In the genomic region with DNA sequence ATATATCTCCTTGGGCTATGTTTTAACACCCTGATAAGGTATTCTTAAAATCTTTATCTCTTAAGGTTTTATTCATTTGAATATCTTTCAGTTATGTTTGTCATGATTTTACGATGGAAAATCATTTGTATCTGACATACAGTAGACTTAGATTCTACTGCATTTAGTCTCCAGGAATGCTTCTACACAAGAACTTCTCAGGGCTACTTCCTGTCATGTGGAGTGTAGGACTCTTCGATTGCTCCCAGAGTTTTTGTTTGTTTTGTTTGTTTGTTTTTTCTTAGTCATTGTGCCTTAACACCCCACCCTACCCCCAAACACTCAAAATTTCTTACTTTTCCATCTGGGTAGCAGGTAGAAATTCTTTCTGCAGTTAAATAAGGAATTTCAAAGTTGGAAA, we compare ENCODE assay signal across 9 mouse cellular contexts. TPM values are rescaled to one million over a fixed set of nuclear protein-coding genes. Genes with fewer than 3 reads are reported as not detected.
DNase-seq lines count a peak whose midpoint lies in the region; ATAC-seq and TF ChIP-seq lines count a peak whose summit lies in the region.
"Had no signal": no experiment of that assay in that cellular context is flagged by ENCODE, and none has a peak within 500 bp of the region (broad histone marks: within the 10 kb centered on the region; RNA-seq: fewer than 3 reads in every experiment).

No protein-coding gene starts in this region.

- no peak for DNase-seq in heart, adult 18-20 months
- no peak for DNase-seq in G1E (ENCODE audit: low spot score)
- no peak for DNase-seq in hindbrain, embryonic 14.5 days (ENCODE audit: low spot score)
- DNase-seq in left cerebral cortex, postnatal 25 days (ENCODE audit: low spot score in 2 of 2) = no peak
- no peak for DNase-seq in layer of hippocampus, postnatal 14 days (ENCODE audit: low spot score in 2 of 2)
- DNase-seq in urinary bladder, postnatal 36 days (ENCODE audit: low spot score in 2 of 2) = no peak

- no peak for TF ChIP-seq CTCF in G1E (IDR thresholded peaks at IDR 0.05; ENCODE audit: low read depth, low read length)

- H3K4me3 ChIP-seq in heart, embryonic 14.5 days (ENCODE audit: control insufficient read depth in 1 of 2, insufficient read depth in 1 of 2, low read depth in 1 of 2, low read length in 2 of 2) = peak overlapping the region in 1 of 2 experiments; percentile 98; a peak in 2 of 4 replicates
- H3K4me3 ChIP-seq in G1E (ENCODE audit: low read depth, low read length) = peak overlapping the region; percentile 97
- peak overlapping the region; percentile 85; the same call in 1 of the 2 replicates for H3K4me3 ChIP-seq in hindbrain, embryonic 14.5 days (replicated peaks; ENCODE audit: low read length)
- H3K4me3 ChIP-seq in midbrain, embryonic 12.5 days = 0 out of 2 replicates have a peak overlapping the region, but pooled peaks have one; percentile 79

- 32% methylated on average over 2 of the region's 2 CpGs for WGBS in heart, embryonic 14.5 days
- WGBS in hindbrain, embryonic 14.5 days = 50% methylated on average over 2 of the region's 2 CpGs
- WGBS in midbrain, embryonic 12.5 days = 59% methylated on average over 2 of the region's 2 CpGs

- peak overlapping the region; percentile 76 for H3K9ac ChIP-seq in heart, embryonic 14.5 days (ENCODE audit: low read length)
- no peak overlapping the region for H3K9ac ChIP-seq in hindbrain, embryonic 14.5 days
- no peak overlapping the region for H3K9ac ChIP-seq in midbrain, embryonic 12.5 days (replicated peaks)

- no peaks in the 10 kb centered on the region for H3K27me3 ChIP-seq in heart, embryonic 14.5 days (ENCODE audit: control insufficient read depth, insufficient read depth, low read length)
- no peaks in the 10 kb centered on the region for H3K27me3 ChIP-seq in G1E (ENCODE audit: insufficient read depth, low read length)
- no peaks in the 10 kb centered on the region for H3K27me3 ChIP-seq in hindbrain, embryonic 14.5 days (ENCODE audit: control insufficient read depth, insufficient read depth, low read length)
- no peaks in the 10 kb centered on the region for H3K27me3 ChIP-seq in midbrain, embryonic 12.5 days

- peak overlapping the region; percentile 65 for H3K4me2 ChIP-seq in heart, embryonic 14.5 days (ENCODE audit: low read length)
- H3K4me2 ChIP-seq in hindbrain, embryonic 14.5 days (replicated peaks) = peak overlapping the region; percentile 61
- H3K4me2 ChIP-seq in midbrain, embryonic 12.5 days (replicated peaks) = peak overlapping the region; percentile 81; the same call in 1 of the 2 replicates

- no peaks in the 10 kb centered on the region for H3K36me3 ChIP-seq in heart, embryonic 14.5 days (ENCODE audit: control insufficient read depth, insufficient read depth, low read length)
- H3K36me3 ChIP-seq in G1E (replicated peaks) = peaks cover 3% of the 10 kb centered on the region
- H3K36me3 ChIP-seq in hindbrain, embryonic 14.5 days (replicated peaks; ENCODE audit: control insufficient read depth, insufficient read depth) = no peaks in the 10 kb centered on the region
- no peaks in the 10 kb centered on the region for H3K36me3 ChIP-seq in midbrain, embryonic 12.5 days

- intact Hi-C loops in left cerebral cortex, postnatal 25 days (cut with DNase I) = no loop called here

- ATAC-seq in heart, embryonic 14.5 days (ENCODE audit: insufficient number of reproducible peaks, insufficient read depth, low FRiP score, low read depth) = no peak
- ATAC-seq in G1E (ENCODE audit: extremely low read depth, insufficient number of reproducible peaks, low FRiP score, poor library complexity, severe bottlenecking) = no peak
- no peak for ATAC-seq in hindbrain, embryonic 14.5 days (ENCODE audit: low FRiP score)
- no peak for ATAC-seq in midbrain, embryonic 12.5 days (ENCODE audit: low FRiP score, low read depth)

- peaks cover 0 to 5% of the 10 kb centered on the region in 2 experiments; a peak in 2 of 4 replicates for H3K4me1 ChIP-seq in heart, embryonic 14.5 days (ENCODE audit: control insufficient read depth in 2 of 2, insufficient read depth in 2 of 2, low read length in 2 of 2)
- H3K4me1 ChIP-seq in G1E (ENCODE audit: insufficient read depth, low read depth, low read length) = peaks cover 28% of the 10 kb centered on the region
- peaks cover 9% of the 10 kb centered on the region for H3K4me1 ChIP-seq in hindbrain, embryonic 14.5 days (replicated peaks; ENCODE audit: control insufficient read depth, insufficient read depth, low read length)
- H3K4me1 ChIP-seq in midbrain, embryonic 12.5 days = peaks cover 9% of the 10 kb centered on the region

- H3K27ac ChIP-seq in heart, embryonic 14.5 days (replicated peaks in 1 of 2; ENCODE audit: control insufficient read depth in 1 of 2, insufficient read depth in 1 of 2, low read depth in 2 of 2, low read length in 2 of 2) = no peak overlapping the region
- H3K27ac ChIP-seq in hindbrain, embryonic 14.5 days = no peak overlapping the region
- H3K27ac ChIP-seq in midbrain, embryonic 12.5 days (replicated peaks) = no peak overlapping the region

- no peaks in the 10 kb centered on the region for H3K9me3 ChIP-seq in heart, embryonic 14.5 days (ENCODE audit: control insufficient read depth, low read length)
- H3K9me3 ChIP-seq in G1E (replicated peaks) = no peaks in the 10 kb centered on the region
- H3K9me3 ChIP-seq in hindbrain, embryonic 14.5 days (ENCODE audit: control insufficient read depth, low read length) = no peaks in the 10 kb centered on the region
- H3K9me3 ChIP-seq in midbrain, embryonic 12.5 days = no peaks in the 10 kb centered on the region

RNA-seq across cellular contexts. Expression of gene Polk, which starts 1.0 kb away (rescaled TPM):
- 7.2 and 7.6 TPM in 2 replicates for polyA plus RNA-seq in heart, embryonic 14.5 days (2014; fragmentation: Nextera tagmentation; extraction: Ambion mirVana)
- total RNA-seq in heart, adult 18-20 months (2021) = 1 to 10 TPM; 3.8 to 4.9 TPM
- total RNA-seq in G1E (2014; fragmentation: Nextera tagmentation) (44.1 and 49.7 TPM in 2 replicates), G1E (2017) (19.1 and 25.6 TPM in 2 replicates)
- polyA plus RNA-seq in G1E (2012) = 0.36 and 0.72 TPM in 2 replicates
- 6.8 and 7.6 TPM in 2 replicates for polyA plus RNA-seq in hindbrain, embryonic 14.5 days (2014; fragmentation: Nextera tagmentation; extraction: Ambion mirVana)
- 6.3 and 8.0 TPM in 2 replicates for polyA plus RNA-seq in midbrain, embryonic 12.5 days (2016; fragmentation: Nextera tagmentation; extraction: Ambion mirVana)
- 10 to 100 TPM in 1 of 2 experiments, 1 to 10 TPM in 1; 9.0 to 12.9 TPM for total RNA-seq in left cerebral cortex, postnatal 25 days (2021)
- 10 to 100 TPM; 10.4 to 11.4 TPM for total RNA-seq in layer of hippocampus, postnatal 14 days (2021)

RNA-seq across cellular contexts. Expression of gene Col4a3bp, which starts 1.0 kb away (rescaled TPM):
- polyA plus RNA-seq in heart, embryonic 14.5 days (2014; fragmentation: Nextera tagmentation; extraction: Ambion mirVana) = 10.0 and 11.9 TPM in 2 replicates
- 10 to 100 TPM; 37.3 to 39.6 TPM for total RNA-seq in heart, adult 18-20 months (2021)
- total RNA-seq in G1E (2014; fragmentation: Nextera tagmentation) (36.9 and 58.0 TPM in 2 replicates), G1E (2017) (40.0 and 57.5 TPM in 2 replicates)
- polyA plus RNA-seq in G1E (2012) = 13.6 and 18.0 TPM in 2 replicates
- 9.2 and 10.5 TPM in 2 replicates for polyA plus RNA-seq in hindbrain, embryonic 14.5 days (2014; fragmentation: Nextera tagmentation; extraction: Ambion mirVana)
- 8.6 and 10.1 TPM in 2 replicates for polyA plus RNA-seq in midbrain, embryonic 12.5 days (2016; fragmentation: Nextera tagmentation; extraction: Ambion mirVana)
- 10 to 100 TPM; 62.3 to 63.7 TPM for total RNA-seq in left cerebral cortex, postnatal 25 days (2021)
- 10 to 100 TPM; 56.8 to 57.5 TPM for total RNA-seq in layer of hippocampus, postnatal 14 days (2021)

RNA-seq across cellular contexts. Expression of gene Gm17622, which starts 50.8 kb away (rescaled TPM):
- polyA plus RNA-seq in heart, embryonic 14.5 days (2014; fragmentation: Nextera tagmentation; extraction: Ambion mirVana) = not detected in 2 replicates
- total RNA-seq in heart, adult 18-20 months (2021) = not detected
- total RNA-seq in G1E (2014; fragmentation: Nextera tagmentation) (not detected in 2 replicates), G1E (2017) (not detected in 2 replicates)
- not detected in 2 replicates for polyA plus RNA-seq in G1E (2012)
- not detected in 2 replicates for polyA plus RNA-seq in hindbrain, embryonic 14.5 days (2014; fragmentation: Nextera tagmentation; extraction: Ambion mirVana)
- not detected in 2 replicates for polyA plus RNA-seq in midbrain, embryonic 12.5 days (2016; fragmentation: Nextera tagmentation; extraction: Ambion mirVana)
- total RNA-seq in left cerebral cortex, postnatal 25 days (2021) = not detected
- total RNA-seq in layer of hippocampus, postnatal 14 days (2021) = not detected
- total RNA-seq: megakaryocyte progenitor cell, adult 5-6 weeks had no signal
